Mouse (Mus musculus) CD4-positive, CD25-positive, alpha-beta regulatory T cell (primary cell): ENCODE results near the gene Gm8298. TPM values are rescaled to one million over a fixed set of nuclear protein-coding genes. Genes with fewer than 3 reads are reported as not detected.

ENCODE experiments used
- polyA plus RNA-seq: library from polyadenylated mRNA; unstranded; fragments of 100-300 nt; shearing (Covaris generic); gene quantifications from one replicate; pipeline ENCODE4 v1.2.1, GENCODE M21; 2017

Gene Gm8298
- polyA plus RNA-seq = not detected

GRCm38 (mm10) chr3:59860751-59861150 is at the start of gene Gm8298:
Gene Gm8298 (plus strand): TSS chr3:59861051.

GRCm38 (mm10) chr3:59924914-59925313 is 64.1 kb downstream of the Gm8298 start, which contains the start of gene C130079G13Rik:
Gene C130079G13Rik (plus strand): TSS chr3:59925214.

Other genes with a start within 250 kb of the Gm8298 start
- gene Gm5538, start 131.3 kb upstream of the Gm8298 start, polyA plus RNA-seq = 0.19 TPM
- gene C130079G13Rik, start 64.2 kb downstream of the Gm8298 start, polyA plus RNA-seq = not detected
- gene Aadacl2, start 145.7 kb downstream of the Gm8298 start, polyA plus RNA-seq = not detected
- not detected for gene Aadac, start 164.7 kb downstream of the Gm8298 start, polyA plus RNA-seq
- gene Sucnr1, start 220.8 kb downstream of the Gm8298 start, polyA plus RNA-seq = not detected